Mouse (Mus musculus) MEL (cell line): ENCODE results near the gene Atm. TPM values are rescaled to one million over a fixed set of nuclear protein-coding genes. Genes with fewer than 3 reads are reported as not detected.

Experiments
- DNase-seq: peaks from one replicate; pipeline ENCODE4 v3.0.0; 2011; ENCODE audit warnings: low read depth, low spot score
- H3K27ac ChIP-seq: 2 replicates; pipeline ENCODE4 v1.5.1; 2012; ENCODE audit warnings: low read depth, mild to moderate bottlenecking, control low read depth, low read length, moderate library complexity; ENCODE audit not compliant: control insufficient read depth
- H3K27me3 ChIP-seq, 2 experiments: fragments of 150-350 bp in 1 of 2; sonication (generic) in 1 of 2; 2 replicates each; pipeline ENCODE4 v1.6.1; 2012; ENCODE audit warnings: low read length in 2 of 2, mild to moderate bottlenecking in 2 of 2, improper control_type of control experiment in 1 of 2, moderate library complexity in 1 of 2; ENCODE audit not compliant: insufficient read depth in 2 of 2, control insufficient read depth in 1 of 2
- H3K36me3 ChIP-seq, 2 experiments: 2 replicates each; pipeline ENCODE4 v1.6.1; 2012 to 2014; ENCODE audit warnings: low read length in 2 of 2, improper control_type of control experiment in 1 of 2, inconsistent platforms in 1 of 2, mild to moderate bottlenecking in 1 of 2; ENCODE audit not compliant: insufficient read depth in 2 of 2, control insufficient read depth in 1 of 2
- H3K4me1 ChIP-seq, 2 experiments: fragments of 150-350 bp in 1 of 2; sonication (generic) in 1 of 2; 2 replicates each; pipeline ENCODE4 v1.6.1; 2012; ENCODE audit warnings: low read length in 2 of 2, improper control_type of control experiment in 1 of 2, mild to moderate bottlenecking in 1 of 2; ENCODE audit not compliant: insufficient read depth in 2 of 2, control insufficient read depth in 1 of 2
- H3K4me3 ChIP-seq, 2 experiments: fragments of 150-350 bp in 1 of 2; sonication (generic) in 1 of 2; 2 replicates each; pipeline ENCODE4 v1.5.1; 2012; ENCODE audit warnings: low read depth in 2 of 2, low read length in 2 of 2, mild to moderate bottlenecking in 2 of 2, moderate library complexity in 2 of 2, control low read depth in 1 of 2, improper control_type of control experiment in 1 of 2; ENCODE audit not compliant: control insufficient read depth in 1 of 2, insufficient read depth in 1 of 2
- H3K79me2 ChIP-seq: 2 replicates; pipeline ENCODE4 v1.6.1; 2012; ENCODE audit warnings: mild to moderate bottlenecking, low read length, moderate library complexity; ENCODE audit not compliant: control insufficient read depth, poor library complexity, insufficient read depth
- H3K9ac ChIP-seq: 2 replicates; pipeline ENCODE4 v1.6.1; 2012; ENCODE audit warnings: low read depth, mild to moderate bottlenecking, control low read depth, low read length, moderate library complexity; ENCODE audit not compliant: control insufficient read depth, poor library complexity, severe bottlenecking
- H3K9me3 ChIP-seq: fragments of 150-350 bp; sonication (generic); replicated peaks from 2 replicates; pipeline ENCODE4 v1.6.1; 2012; ENCODE audit warnings: mild to moderate bottlenecking, low read length, improper control_type of control experiment, moderate library complexity; ENCODE audit not compliant: insufficient read depth
- BHLHE40 ChIP-seq: IDR thresholded peaks from 2 replicates; pipeline ENCODE4 v1.6.1; 2012; ENCODE audit warnings: low read depth, mild to moderate bottlenecking, inconsistent platforms, low read length, improper control_type of control experiment, borderline replicate concordance
- CTCF ChIP-seq, 3 experiments: IDR thresholded peaks in 2 of 3; conservative IDR thresholded peaks in 1 of 3; 2 replicates each; pipeline ENCODE4 v1.5.1; 2011 to 2012; ENCODE audit warnings: low read length in 3 of 3, low read depth in 2 of 3, mild to moderate bottlenecking in 2 of 3, improper control_type of control experiment in 1 of 3, inconsistent platforms in 1 of 3, mixed read lengths in 1 of 3, moderate library complexity in 1 of 3; ENCODE audit not compliant: control insufficient read depth in 1 of 3, insufficient read depth in 1 of 3, poor library complexity in 1 of 3, severe bottlenecking in 1 of 3
- E2F4 ChIP-seq: IDR thresholded peaks from 2 replicates; pipeline ENCODE4 v1.6.1; 2011; ENCODE audit warnings: low read depth, low read length, improper control_type of control experiment, borderline replicate concordance
- ELF1 ChIP-seq: IDR thresholded peaks from 2 replicates; pipeline ENCODE4 v1.6.1; 2014; ENCODE audit warnings: low read depth, mild to moderate bottlenecking, inconsistent platforms, low read length, improper control_type of control experiment, moderate library complexity
- GABPA ChIP-seq: IDR thresholded peaks from 2 replicates; pipeline ENCODE4 v1.6.1; 2012; ENCODE audit warnings: low read depth, mild to moderate bottlenecking, inconsistent platforms, low read length, improper control_type of control experiment, moderate library complexity
- JUND ChIP-seq: IDR thresholded peaks from 2 replicates; pipeline ENCODE4 v1.6.1; 2011; ENCODE audit warnings: low read depth, mild to moderate bottlenecking, improper control_type of control experiment, low read length
- MAZ ChIP-seq: IDR thresholded peaks from 2 replicates; pipeline ENCODE4 v1.6.1; 2012; ENCODE audit warnings: low read depth, mild to moderate bottlenecking, inconsistent platforms, low read length, improper control_type of control experiment
- MEF2A ChIP-seq: IDR thresholded peaks from 2 replicates; pipeline ENCODE4 v1.6.1; 2014; ENCODE audit warnings: low read depth, mild to moderate bottlenecking, inconsistent platforms, low read length, improper control_type of control experiment; ENCODE audit not compliant: poor library complexity, insufficient replicate concordance, severe bottlenecking; ENCODE audit errors: extremely low read depth
- POLR2A ChIP-seq, 2 experiments: IDR thresholded peaks; 2 replicates each; pipeline ENCODE4 v1.6.1; 2011 to 2012; ENCODE audit warnings: low read length in 2 of 2, mild to moderate bottlenecking in 2 of 2, control low read depth in 1 of 2, improper control_type of control experiment in 1 of 2, low read depth in 1 of 2, moderate library complexity in 1 of 2; ENCODE audit not compliant: control insufficient read depth in 1 of 2, insufficient read depth in 1 of 2, poor library complexity in 1 of 2
- POLR2AphosphoS2 ChIP-seq: IDR thresholded peaks from 2 replicates; pipeline ENCODE4 v1.6.1; 2011; ENCODE audit warnings: low read length, improper control_type of control experiment
- POLR2AphosphoS5 ChIP-seq: IDR thresholded peaks from 2 replicates; pipeline ENCODE4 v1.6.1; 2012; ENCODE audit warnings: low read depth, borderline replicate concordance, mild to moderate bottlenecking, inconsistent platforms, low read length, moderate library complexity, mixed read lengths
- RAD21 ChIP-seq: IDR thresholded peaks from 2 replicates; pipeline ENCODE4 v1.6.1; 2011; ENCODE audit warnings: mild to moderate bottlenecking, low read depth, low read length, improper control_type of control experiment
- RCOR1 ChIP-seq: IDR thresholded peaks from 2 replicates; pipeline ENCODE4 v1.6.1; 2012; ENCODE audit warnings: low read depth, mild to moderate bottlenecking, inconsistent platforms, low read length, improper control_type of control experiment
- SMC3 ChIP-seq: IDR thresholded peaks from 2 replicates; pipeline ENCODE4 v1.6.1; 2011; ENCODE audit warnings: low read depth, low read length, improper control_type of control experiment
- TBP ChIP-seq: IDR thresholded peaks from 2 replicates; pipeline ENCODE4 v1.8.0; 2011; ENCODE audit warnings: low read depth, low read length, improper control_type of control experiment
- TCF12 ChIP-seq: IDR thresholded peaks from 2 replicates; pipeline ENCODE4 v1.6.1; 2014; ENCODE audit warnings: low read depth, mild to moderate bottlenecking, inconsistent platforms, low read length, improper control_type of control experiment, moderate library complexity
- UBTF ChIP-seq: IDR thresholded peaks from 2 replicates; pipeline ENCODE4 v1.6.1; 2012; ENCODE audit warnings: low read depth, mild to moderate bottlenecking, inconsistent platforms, low read length, improper control_type of control experiment, moderate library complexity, borderline replicate concordance; ENCODE audit not compliant: insufficient read depth
- USF1 ChIP-seq: IDR thresholded peaks from 2 replicates; pipeline ENCODE4 v1.6.1; 2014; ENCODE audit warnings: low read depth, mild to moderate bottlenecking, inconsistent platforms, low read length, improper control_type of control experiment, moderate library complexity
- ZC3H11A ChIP-seq: IDR thresholded peaks from 2 replicates; pipeline ENCODE4 v1.6.1; 2012; ENCODE audit warnings: low read depth, mild to moderate bottlenecking, inconsistent platforms, low read length, improper control_type of control experiment
- ZKSCAN1 ChIP-seq: IDR thresholded peaks from 2 replicates; pipeline ENCODE4 v1.6.1; 2012; ENCODE audit warnings: low read depth, mild to moderate bottlenecking, inconsistent platforms, low read length, improper control_type of control experiment, moderate library complexity
- ZMIZ1 ChIP-seq: IDR thresholded peaks from 2 replicates; pipeline ENCODE4 v1.6.1; 2012; ENCODE audit warnings: low read depth, mild to moderate bottlenecking, inconsistent platforms, low read length, improper control_type of control experiment, moderate library complexity
- polyA plus RNA-seq, 2 experiments: library from polyadenylated mRNA; stranded (reverse) in 1 of 2; unstranded in 1 of 2; fragments of >175 nt in 1 of 2; fragments of >200 nt in 1 of 2; gene quantifications; 2 replicates each; pipeline versions ENCODE4 v1.2.1 to v1.2.4; 2012; ENCODE audit warnings: low replicate concordance in 2 of 2, low read depth in 1 of 2; ENCODE audit not compliant: insufficient read length in 2 of 2, insufficient read depth in 1 of 2, missing spikeins in 1 of 2
- total RNA-seq: library from RNA; depleted of rRNA; stranded (reverse); fragments of 300-350 nt; gene quantifications from 2 replicates; pipeline ENCODE4 v1.2.3, GENCODE M21; 2012

The Atm gene
- total and polyA plus RNA-seq, 3 experiments = 16.0 to 21.4 TPM; not detected in 1

DNA sequence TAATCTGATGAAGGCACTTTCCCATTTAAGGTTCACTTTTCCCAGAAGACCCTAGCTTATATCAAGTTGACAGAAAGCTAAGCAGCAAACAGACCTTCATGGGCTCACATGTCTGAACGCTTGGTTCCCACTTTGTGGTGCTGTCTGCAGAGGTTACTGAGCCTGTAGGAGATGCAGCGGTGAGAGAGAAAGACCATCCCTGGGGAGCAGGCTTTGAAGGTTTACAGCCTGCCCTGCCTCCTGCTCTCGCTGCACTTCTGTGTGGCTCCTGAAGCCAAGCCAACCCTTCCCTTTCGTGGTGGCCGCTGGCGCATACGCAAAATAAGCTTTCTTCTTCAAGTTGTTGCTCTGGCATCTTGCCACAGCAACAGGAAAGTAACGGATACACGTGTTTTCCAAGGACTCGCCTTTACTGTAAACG, 134.2 kb downstream of the Atm start, which contains the start of gene 4930550C14Rik:
4930550C14Rik (plus strand) TSS at position 35 of the 421 bp plus-strand sequence.
- no peaks in the 10 kb centered on the region for H3K27me3 ChIP-seq
- H3K4me3 ChIP-seq = no peak within 1 kb of the TSS
- no peaks in the 10 kb centered on the region for H3K9me3 ChIP-seq
- no peaks in the 10 kb centered on the region for H3K79me2 ChIP-seq
- H3K4me1 ChIP-seq = no peaks in the 10 kb centered on the region; a peak in 1 of 4 replicates
- H3K9ac ChIP-seq = no peak within 1 kb of the TSS
- no peaks in the 10 kb centered on the region for H3K36me3 ChIP-seq
- no peak within 1 kb of the TSS for H3K27ac ChIP-seq
- DNase-seq = no peak
- no peak for TF ChIP-seq ZC3H11A
- no peak for TF ChIP-seq TBP
- no peak for TF ChIP-seq UBTF
- TF ChIP-seq MEF2A = no peak
- no peak for TF ChIP-seq RCOR1
- no peak for TF ChIP-seq ELF1
- no peak for TF ChIP-seq POLR2AphosphoS2
- no peak for TF ChIP-seq CTCF (IDR thresholded peaks at IDR 0.05 in 2 of 3, conservative IDR thresholded peaks at IDR 0.05 in 1 of 3; ENCODE audit: control insufficient read depth in 1 of 3, insufficient read depth in 1 of 3, low read depth in 2 of 3, low read length in 3 of 3, poor library complexity in 1 of 3, severe bottlenecking in 1 of 3)

DNA sequence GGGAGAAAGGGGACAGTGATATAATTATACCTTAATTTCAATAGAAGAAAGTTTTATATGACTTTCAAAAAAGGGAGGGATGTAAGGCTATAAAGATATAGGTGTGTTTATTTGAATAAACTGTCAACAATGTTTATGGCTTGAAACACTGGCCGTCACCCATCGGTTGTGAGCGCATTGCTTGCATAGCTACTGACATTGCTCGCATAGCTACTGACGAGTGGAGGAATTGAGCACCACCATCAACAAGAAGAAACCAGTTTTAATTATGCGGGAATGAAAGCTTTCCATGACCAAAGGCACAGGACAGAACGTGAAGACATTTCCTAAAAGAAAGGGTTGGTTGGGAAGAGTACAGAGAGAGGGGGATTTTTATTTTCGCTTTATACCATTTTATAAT, 135.4 kb downstream of the Atm start:
- no peak overlapping the region for H3K9ac ChIP-seq
- TF ChIP-seq MAZ = no peak
- TF ChIP-seq ZMIZ1 = no peak
- no peak for TF ChIP-seq BHLHE40
- no peaks in the 10 kb centered on the region; a peak in 1 of 4 replicates for H3K4me1 ChIP-seq
- no peak for DNase-seq
- no peaks in the 10 kb centered on the region for H3K36me3 ChIP-seq
- no peaks in the 10 kb centered on the region for H3K27me3 ChIP-seq
- H3K27ac ChIP-seq = no peak overlapping the region
- H3K9me3 ChIP-seq = no peaks in the 10 kb centered on the region
- H3K79me2 ChIP-seq = no peaks in the 10 kb centered on the region
- no peak overlapping the region for H3K4me3 ChIP-seq

DNA sequence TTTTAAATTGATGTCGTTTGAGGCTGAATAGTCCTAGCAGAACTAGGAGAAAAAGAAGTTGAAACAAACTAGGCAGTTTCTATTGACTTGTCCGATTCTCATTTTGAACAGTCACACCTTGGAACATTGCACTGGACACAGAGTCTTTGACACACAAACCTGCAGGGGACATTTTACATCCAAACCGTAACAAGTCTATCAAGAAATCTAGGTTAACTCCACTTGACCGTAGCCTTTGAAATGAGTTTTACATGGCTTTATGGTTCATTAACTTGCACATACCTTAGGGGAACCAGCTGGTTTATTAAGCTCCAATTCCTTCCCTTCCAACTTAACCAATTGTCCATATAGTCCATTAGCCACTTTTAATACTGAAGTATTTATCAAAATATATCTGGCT, 135.8 kb downstream of the Atm start:
- no peak overlapping the region for H3K9ac ChIP-seq
- H3K36me3 ChIP-seq = no peaks in the 10 kb centered on the region
- no peaks in the 10 kb centered on the region for H3K9me3 ChIP-seq
- no peak overlapping the region for H3K27ac ChIP-seq
- no peak for DNase-seq
- H3K4me3 ChIP-seq = no peak overlapping the region
- H3K79me2 ChIP-seq = no peaks in the 10 kb centered on the region
- H3K4me1 ChIP-seq = no peaks in the 10 kb centered on the region; a peak in 1 of 4 replicates
- TF ChIP-seq ELF1 (no peak), CTCF (IDR thresholded peaks at IDR 0.05 in 2 of 3, conservative IDR thresholded peaks at IDR 0.05 in 1 of 3; ENCODE audit: control insufficient read depth in 1 of 3, insufficient read depth in 1 of 3, low read depth in 2 of 3, low read length in 3 of 3, poor library complexity in 1 of 3, severe bottlenecking in 1 of 3) (no peak), USF1 (no peak), E2F4 (no peak), RAD21 (no peak), POLR2AphosphoS5 (no peak), SMC3 (no peak), ZKSCAN1 (no peak), MAZ (no peak), POLR2A (IDR thresholded peaks at IDR 0.05; ENCODE audit: control insufficient read depth in 1 of 2, insufficient read depth in 1 of 2, low read depth in 1 of 2, low read length in 2 of 2, poor library complexity in 1 of 2) (no peak), POLR2AphosphoS2 (no peak), GABPA (no peak), RCOR1 (no peak), TCF12 (no peak), JUND (no peak)
- H3K27me3 ChIP-seq = no peaks in the 10 kb centered on the region
